Mouse (Mus musculus) hindbrain, embryonic 13.5 days (tissue): ENCODE results near the gene Gm10912. TPM values are rescaled to one million over a fixed set of nuclear protein-coding genes. Genes with fewer than 3 reads are reported as not detected.
"Not testable (repeated sequence)": the region's sequence is repeated elsewhere in the genome, so short reads cannot be mapped to it uniquely, and the experiment has no call there.

ENCODE experiments used
- ATAC-seq: fragments of 200-750 bp; cut with Nextera tagmentation; 2 replicates; pipeline ENCODE4 v1.8.0; 2017; ENCODE audit warnings: moderate TSS enrichment; ENCODE audit not compliant: low FRiP score
- H3K27ac ChIP-seq: fragments of 300-500 bp; sonication (generic); 2 replicates; pipeline ENCODE4 v1.5.1; 2015; ENCODE audit warnings: inconsistent platforms, mild to moderate bottlenecking, moderate library complexity
- H3K27me3 ChIP-seq: fragments of 300-500 bp; sonication (generic); 2 replicates; pipeline ENCODE4 v1.6.1; 2015; ENCODE audit warnings: mild to moderate bottlenecking, inconsistent platforms
- H3K36me3 ChIP-seq: fragments of 300-500 bp; sonication (generic); 2 replicates; pipeline ENCODE4 v1.6.1; 2015; ENCODE audit warnings: mild to moderate bottlenecking, inconsistent platforms
- H3K4me1 ChIP-seq: fragments of 300-500 bp; sonication (generic); replicated peaks from 2 replicates; pipeline ENCODE4 v1.6.1; 2015; ENCODE audit warnings: inconsistent platforms
- H3K4me2 ChIP-seq: fragments of 300-500 bp; sonication (generic); 2 replicates; pipeline ENCODE4 v1.6.1; 2015; ENCODE audit warnings: inconsistent platforms, mild to moderate bottlenecking, moderate library complexity
- H3K4me3 ChIP-seq: fragments of 300-500 bp; sonication (generic); 2 replicates; pipeline ENCODE4 v1.5.1; 2015; ENCODE audit warnings: mild to moderate bottlenecking, inconsistent platforms
- H3K9ac ChIP-seq: fragments of 300-500 bp; sonication (generic); 2 replicates; pipeline ENCODE4 v1.6.1; 2015; ENCODE audit warnings: mild to moderate bottlenecking, inconsistent platforms
- H3K9me3 ChIP-seq: fragments of 300-500 bp; sonication (generic); 2 replicates; pipeline ENCODE4 v1.6.1; 2016; ENCODE audit warnings: inconsistent platforms
- WGBS: fragments of 180-500 bp; shearing (Covaris S2); methylation state at CpG from one replicate; pipeline ENCODE4 v1.1.7; 2015; 5-methylcytosine and 5-hydroxymethylcytosine counted together
- polyA plus RNA-seq: library from polyadenylated mRNA; unstranded; fragments of >200 nt; fragmentation: Nextera tagmentation; extraction: Ambion mirVana; gene quantifications from 2 replicates; pipeline ENCODE4 v1.2.1, GENCODE M21; 2015

Gm10912 gene
- polyA plus RNA-seq, 1 experiment from 2014 or later = not detected

DNA sequence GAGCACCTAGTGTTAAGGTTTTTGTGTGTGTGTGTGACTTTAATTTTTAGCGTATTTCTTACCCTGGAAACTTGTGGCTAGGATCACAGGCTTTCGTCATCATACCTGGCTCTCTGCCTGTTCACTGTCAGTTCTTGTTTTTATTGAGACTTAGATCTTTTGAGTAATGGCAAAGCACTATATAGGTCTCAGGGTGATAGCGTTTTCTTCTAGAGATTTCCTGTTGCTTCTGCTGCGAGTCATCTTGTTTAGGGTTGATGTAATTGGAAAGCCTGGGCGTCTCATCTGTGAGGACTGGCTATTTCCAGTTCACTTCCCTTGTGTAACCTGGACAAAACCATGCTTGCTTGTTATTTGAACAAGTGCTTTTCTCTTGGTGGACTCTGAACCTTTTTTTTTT, 24.0 kb upstream of the Gm10912 start:
- Histone ChIP-seq H3K4me2 (no peak overlapping the region), H3K4me3 (no peak overlapping the region), H3K9me3 (no peaks in the 10 kb centered on the region), H3K4me1 (no peaks in the 10 kb centered on the region), H3K27me3 (no peaks in the 10 kb centered on the region), H3K9ac (no peak overlapping the region), H3K27ac (no peak overlapping the region), H3K36me3 (peaks cover 41% of the 10 kb centered on the region)
- no peak for ATAC-seq
- WGBS = 86% methylated on average over 5 of the region's 5 CpGs

DNA sequence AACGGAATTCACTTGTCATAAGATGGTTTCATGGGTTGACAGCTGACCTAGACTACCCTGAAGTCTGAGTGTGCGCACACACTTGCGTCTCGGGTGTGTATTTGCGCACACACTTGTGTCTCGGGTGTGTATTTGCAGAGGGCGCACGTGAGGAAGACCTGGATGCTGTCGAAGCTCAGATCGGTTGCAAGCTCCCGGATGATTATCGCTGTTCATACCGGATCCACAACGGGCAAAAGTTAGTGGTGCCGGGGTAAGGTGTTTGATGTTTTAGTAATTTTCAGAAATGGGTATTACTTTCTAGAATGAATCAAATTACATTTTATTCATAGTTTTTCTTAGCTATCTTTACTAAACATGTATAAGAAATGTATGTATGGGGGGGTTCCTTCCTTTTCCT, 22.9 kb upstream of the Gm10912 start:
- Histone ChIP-seq H3K9me3 (no peaks in the 10 kb centered on the region), H3K4me1 (no peaks in the 10 kb centered on the region), H3K4me2 (no peak overlapping the region), H3K27me3 (no peaks in the 10 kb centered on the region), H3K27ac (no peak overlapping the region), H3K36me3 (peaks cover 36% of the 10 kb centered on the region), H3K4me3 (no peak overlapping the region), H3K9ac (no peak overlapping the region)
- ATAC-seq = no peak
- WGBS = 92% methylated on average over 15 of the region's 15 CpGs

DNA sequence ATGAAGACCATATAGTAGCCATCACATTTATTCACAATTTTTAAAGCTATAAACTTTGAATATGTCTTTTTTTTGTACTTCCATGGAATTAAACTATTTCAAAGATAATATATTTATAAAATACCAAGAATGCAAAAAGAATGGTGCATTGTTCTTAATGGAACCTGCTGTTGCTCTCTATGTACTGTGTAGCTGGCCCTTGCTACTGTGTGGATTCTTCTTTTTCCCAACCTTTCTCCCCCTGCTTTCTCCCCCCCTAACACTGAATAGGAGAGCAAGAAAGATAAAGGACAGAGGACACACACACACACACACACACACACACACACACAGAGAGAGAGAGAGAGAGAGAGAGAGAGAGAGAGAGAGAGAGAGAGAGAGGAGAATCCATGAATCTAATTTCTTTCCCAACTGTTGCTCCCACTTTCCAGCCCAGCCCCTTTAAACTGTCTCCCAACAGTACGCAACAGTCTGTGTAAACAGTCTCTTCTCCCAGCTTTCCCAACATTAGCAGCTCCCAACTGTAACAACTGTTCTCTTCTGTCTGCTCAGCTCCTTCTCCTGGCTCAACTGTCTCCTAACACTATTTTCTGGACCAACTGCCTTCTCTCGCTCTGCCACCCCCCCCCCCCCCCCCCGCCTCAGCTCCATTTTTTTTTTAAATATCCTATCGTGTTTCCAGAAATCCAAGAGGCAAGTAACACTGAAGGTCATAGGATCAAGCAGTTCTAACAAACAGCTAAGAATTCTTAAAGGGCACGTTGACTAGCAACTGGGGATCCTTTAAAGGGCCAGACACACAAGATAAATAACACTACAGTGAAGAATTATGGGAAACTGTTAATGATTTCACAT, 21.8 kb upstream of the Gm10912 start:
- Histone ChIP-seq H3K4me2 (no peak overlapping the region), H3K27me3 (no peaks in the 10 kb centered on the region), H3K4me1 (no peaks in the 10 kb centered on the region), H3K9ac (no peak overlapping the region), H3K27ac (no peak overlapping the region), H3K9me3 (no peaks in the 10 kb centered on the region), H3K36me3 (peaks cover 42% of the 10 kb centered on the region), H3K4me3 (no peak overlapping the region)
- 32% methylated on average over 4 of the region's 5 CpGs for WGBS
- no peak for ATAC-seq

DNA sequence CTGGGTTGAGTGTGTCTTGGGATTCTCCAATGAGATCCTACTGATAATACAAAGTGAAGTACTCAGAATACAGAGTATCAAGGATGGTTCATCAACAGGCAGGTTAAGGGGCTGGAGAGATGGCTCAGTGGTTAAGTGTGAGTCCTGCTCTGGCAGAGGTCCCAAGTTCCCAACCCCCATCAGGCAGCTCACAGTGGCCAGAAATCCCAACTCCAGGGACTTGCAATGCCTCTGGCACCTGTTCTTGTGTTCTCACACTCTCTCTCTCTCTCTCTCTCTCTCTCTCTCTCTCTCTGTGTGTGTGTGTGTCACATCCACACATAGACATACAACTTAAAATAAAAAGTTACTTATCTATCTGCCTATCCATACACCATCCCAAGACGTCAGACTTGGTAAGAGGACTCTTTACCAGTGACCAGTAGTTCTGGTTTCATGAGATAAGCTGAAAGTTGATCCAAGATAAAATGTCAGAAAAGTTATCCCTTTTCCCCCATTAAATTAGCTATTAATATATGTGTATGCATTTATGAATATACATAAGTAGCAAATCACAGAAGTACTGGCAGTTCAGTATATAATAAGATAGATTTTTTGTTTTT, 21.0 kb upstream of the Gm10912 start:
- H3K9me3 ChIP-seq = no peaks in the 10 kb centered on the region
- H3K4me1 ChIP-seq = no peaks in the 10 kb centered on the region
- no peak overlapping the region for H3K4me2 ChIP-seq
- no peaks in the 10 kb centered on the region for H3K27me3 ChIP-seq
- H3K9ac ChIP-seq = no peak overlapping the region
- peaks cover 40% of the 10 kb centered on the region for H3K36me3 ChIP-seq
- no peak overlapping the region for H3K4me3 ChIP-seq
- no peak for ATAC-seq
- H3K27ac ChIP-seq = no peak overlapping the region
- WGBS = 90% methylated on average over 1 of the region's 1 CpGs

DNA sequence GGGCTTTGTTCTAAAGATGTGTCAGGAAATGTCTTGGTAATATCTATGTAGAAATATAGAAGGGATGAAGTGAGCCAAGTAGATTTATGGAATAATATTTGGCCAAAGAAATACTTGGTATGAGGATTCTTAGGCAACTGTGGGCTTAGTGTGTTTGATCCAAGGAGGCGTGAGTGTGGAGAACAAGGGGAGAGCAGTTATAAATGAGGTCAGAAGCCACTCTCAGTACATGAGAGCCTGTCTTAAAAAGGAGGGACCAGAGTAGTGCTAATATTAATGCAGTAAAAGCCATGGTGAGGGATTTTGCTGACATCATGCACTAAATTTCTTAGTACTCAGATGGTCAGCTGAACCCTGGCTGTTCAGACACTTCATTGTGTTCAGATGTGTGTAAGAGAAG, 7.2 kb upstream of the Gm10912 start:
- ATAC-seq = no peak
- Histone ChIP-seq H3K4me3 (no peak overlapping the region), H3K4me2 (no peak overlapping the region), H3K27me3 (no peaks in the 10 kb centered on the region), H3K36me3 (peaks cover 53% of the 10 kb centered on the region), H3K4me1 (no peaks in the 10 kb centered on the region), H3K9ac (no peak overlapping the region), H3K9me3 (no peaks in the 10 kb centered on the region), H3K27ac (no peak overlapping the region)
- 85% methylated on average over 1 of the region's 1 CpGs for WGBS

DNA sequence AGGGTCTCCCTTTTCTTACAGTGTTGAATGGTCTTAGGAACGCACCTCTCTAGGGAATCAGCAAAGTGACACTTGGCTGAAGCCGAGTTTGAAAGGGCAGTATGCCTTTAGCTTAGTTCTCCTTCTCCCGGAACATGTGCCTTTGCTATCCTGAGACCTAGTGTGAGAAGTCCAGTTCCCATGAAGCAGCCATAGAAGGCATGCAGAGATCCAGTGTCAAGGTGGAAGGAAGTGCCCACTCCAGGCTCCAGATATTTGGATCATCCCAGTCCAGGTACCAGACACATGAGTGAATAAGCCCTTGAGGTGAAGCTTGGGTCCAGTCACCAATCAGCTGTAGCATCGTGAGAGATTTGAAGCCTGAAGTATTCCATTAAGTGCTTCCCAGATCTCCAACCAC, 6.7 kb upstream of the Gm10912 start:
- no peak for ATAC-seq
- Histone ChIP-seq H3K9ac (no peak overlapping the region), H3K27me3 (no peaks in the 10 kb centered on the region), H3K4me2 (no peak overlapping the region), H3K4me1 (no peaks in the 10 kb centered on the region), H3K4me3 (no peak overlapping the region), H3K27ac (no peak overlapping the region), H3K36me3 (peaks cover 47% of the 10 kb centered on the region), H3K9me3 (no peaks in the 10 kb centered on the region)
- 94% methylated on average over 4 of the region's 4 CpGs for WGBS

DNA sequence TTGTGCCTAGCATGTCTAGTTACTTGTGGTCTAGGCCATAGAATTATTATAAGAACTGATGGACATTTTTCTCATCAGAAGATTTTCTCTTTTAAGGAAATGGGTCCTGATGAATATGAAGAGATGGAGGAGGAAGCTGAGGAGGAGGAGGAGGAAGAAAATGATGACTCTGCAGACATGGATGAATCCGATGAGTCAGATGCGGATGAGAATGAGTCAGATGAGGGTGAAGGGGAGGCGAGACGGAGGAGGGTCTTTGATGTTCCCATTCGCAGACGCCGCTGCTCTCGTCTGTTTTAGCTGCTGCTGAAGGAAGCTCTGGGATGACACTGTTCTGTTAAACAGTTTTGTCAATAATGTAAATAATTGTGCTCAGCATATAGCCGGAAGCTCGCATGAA, 5.8 kb upstream of the Gm10912 start:
- Histone ChIP-seq H3K9me3 (no peaks in the 10 kb centered on the region), H3K4me1 (no peaks in the 10 kb centered on the region), H3K36me3 (peaks cover 39% of the 10 kb centered on the region), H3K4me3 (no peak overlapping the region), H3K9ac (no peak overlapping the region), H3K4me2 (no peak overlapping the region), H3K27me3 (no peaks in the 10 kb centered on the region), H3K27ac (no peak overlapping the region)
- WGBS = 82% methylated on average over 10 of the region's 10 CpGs
- ATAC-seq = no peak

DNA sequence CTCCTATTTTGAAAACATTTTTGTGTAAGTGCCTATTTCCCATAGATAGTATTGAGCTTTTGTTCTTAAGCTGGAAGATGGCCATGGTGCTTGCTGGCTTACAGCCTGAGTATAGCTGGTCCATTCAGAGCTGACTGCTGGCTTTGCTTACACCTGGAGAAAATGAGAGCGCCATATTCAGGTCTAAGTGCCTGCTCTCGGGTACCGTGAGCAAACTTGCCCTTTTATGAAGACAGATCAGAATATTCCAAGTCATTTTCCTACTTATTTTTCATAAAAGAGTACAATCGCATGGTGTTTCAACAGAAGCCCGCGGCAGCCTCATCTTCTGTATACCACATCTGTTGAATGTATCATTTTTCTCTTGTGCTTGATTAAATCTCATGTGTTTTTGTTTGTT, 4.6 kb upstream of the Gm10912 start:
- Histone ChIP-seq H3K4me1 (no peaks in the 10 kb centered on the region), H3K9ac (no peak overlapping the region), H3K4me3 (no peak overlapping the region), H3K27me3 (no peaks in the 10 kb centered on the region), H3K27ac (no peak overlapping the region), H3K36me3 (peaks cover 31% of the 10 kb centered on the region), H3K9me3 (no peaks in the 10 kb centered on the region), H3K4me2 (no peak overlapping the region)
- ATAC-seq = no peak
- 95% methylated on average over 6 of the region's 6 CpGs for WGBS

DNA sequence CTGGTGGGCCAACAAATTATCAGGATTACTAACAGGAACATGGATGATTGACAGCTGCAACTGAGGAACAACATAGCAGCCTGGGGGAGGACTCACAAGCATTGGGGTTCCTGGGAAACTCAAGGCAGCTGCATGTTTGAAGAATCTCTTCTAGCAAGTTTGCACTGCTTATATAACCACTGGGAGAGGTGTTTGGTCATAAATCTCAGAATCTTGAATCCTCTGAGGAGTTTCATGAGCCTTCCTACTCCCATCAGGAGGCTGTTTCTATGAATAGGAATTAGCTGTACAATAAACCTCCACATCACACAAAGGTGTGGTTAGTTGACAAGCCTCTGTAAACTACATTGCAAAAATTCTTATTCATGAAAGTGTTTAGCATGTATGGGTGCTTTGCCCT, 3.0 kb upstream of the Gm10912 start:
- Histone ChIP-seq H3K9ac (no peak overlapping the region), H3K9me3 (no peaks in the 10 kb centered on the region), H3K4me1 (no peaks in the 10 kb centered on the region), H3K4me2 (no peak overlapping the region), H3K36me3 (peaks cover 31% of the 10 kb centered on the region), H3K4me3 (no peak overlapping the region), H3K27me3 (no peaks in the 10 kb centered on the region), H3K27ac (no peak overlapping the region)
- ATAC-seq = no peak

DNA sequence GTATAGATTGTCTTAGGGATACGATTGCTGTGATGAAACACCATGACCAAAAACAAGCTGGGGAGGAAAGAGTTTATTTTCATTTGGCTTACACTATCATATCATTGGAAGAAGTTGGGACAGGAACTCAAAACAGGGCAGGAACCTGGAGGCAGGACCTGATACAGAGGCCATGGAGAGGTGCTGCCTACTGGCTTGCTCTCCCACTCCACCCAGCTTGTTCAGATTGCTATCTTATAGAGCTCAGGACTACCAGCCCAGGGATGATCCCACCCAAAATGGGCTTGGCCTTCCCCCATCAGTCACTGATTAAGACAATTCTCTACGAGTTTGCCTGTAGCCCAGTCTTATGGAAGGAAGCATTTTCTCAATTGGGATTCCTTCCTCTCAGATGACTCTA, 1.5 kb upstream of the Gm10912 start:
- H3K9me3 ChIP-seq = no peaks in the 10 kb centered on the region
- no peak overlapping the region for H3K9ac ChIP-seq
- H3K27ac ChIP-seq = no peak overlapping the region
- no peak for ATAC-seq
- H3K36me3 ChIP-seq = peaks cover 24% of the 10 kb centered on the region
- WGBS = 91% methylated on average over 2 of the region's 2 CpGs
- H3K27me3 ChIP-seq = no peaks in the 10 kb centered on the region
- no peak overlapping the region for H3K4me2 ChIP-seq
- H3K4me3 ChIP-seq = no peak overlapping the region
- no peaks in the 10 kb centered on the region for H3K4me1 ChIP-seq

DNA sequence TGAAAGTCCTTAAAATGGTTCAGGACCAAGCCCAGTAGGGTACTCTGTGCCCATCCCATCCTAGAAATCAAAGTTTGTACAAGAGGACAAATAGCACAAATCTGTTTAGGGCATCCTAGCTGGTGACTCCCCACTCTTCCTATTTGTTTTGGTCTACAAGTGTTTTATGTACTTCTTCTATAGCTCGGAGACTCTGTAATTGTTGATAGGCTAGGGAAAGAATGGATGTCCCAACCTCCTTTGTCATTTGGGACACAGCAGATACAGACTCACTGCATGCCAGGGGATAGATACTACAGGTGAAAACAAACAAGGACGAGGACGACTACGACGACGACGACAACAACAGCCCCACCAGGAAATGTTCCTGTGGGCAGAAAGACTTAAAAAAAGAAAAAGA, 2.8 kb downstream of the Gm10912 start, which contains the start of gene Gm10799:
Gm10799 (minus strand) TSS at position 101 of the 400 bp plus-strand sequence.
- not testable (repeated sequence) for H3K27ac ChIP-seq, H3K4me2 ChIP-seq, H3K27me3 ChIP-seq, H3K4me1 ChIP-seq, H3K9me3 ChIP-seq, ATAC-seq, H3K4me3 ChIP-seq, H3K9ac ChIP-seq, H3K36me3 ChIP-seq
- WGBS = 82% methylated on average over 7 of the region's 7 CpGs

DNA sequence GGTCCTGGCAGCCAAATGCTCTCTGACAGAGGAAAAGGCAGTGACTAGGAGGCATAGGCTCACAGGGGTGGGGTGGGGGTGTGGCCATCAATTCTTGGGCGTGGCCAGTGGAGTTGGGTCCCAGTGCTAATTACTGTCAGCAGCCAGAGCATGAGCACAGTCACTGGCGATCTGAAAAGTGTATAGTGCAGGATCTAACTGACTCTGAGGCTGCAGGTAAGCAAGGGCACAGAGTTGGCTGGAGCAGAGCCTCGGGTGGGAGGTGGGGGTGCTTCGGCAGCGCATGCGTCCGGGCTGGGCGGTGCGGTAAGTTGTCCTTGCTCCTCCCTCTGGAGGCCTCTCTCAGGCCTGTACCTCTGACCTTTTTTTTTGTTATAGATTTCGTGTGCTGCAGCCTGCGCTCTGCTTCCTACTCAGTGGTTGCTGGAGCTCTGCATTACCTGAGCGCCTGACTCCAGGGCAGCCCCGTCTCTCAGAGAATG, 4.1 kb downstream of the Gm10912 start, which contains the start of gene Cd59b:
Cd59b (plus strand) TSS at position 146 of the 482 bp plus-strand sequence.
- no peaks in the 10 kb centered on the region for H3K9me3 ChIP-seq
- H3K27me3 ChIP-seq = no peaks in the 10 kb centered on the region
- no peak within 1 kb of the TSS for H3K27ac ChIP-seq
- H3K9ac ChIP-seq = peak within 1 kb of the TSS; percentile 39; the same call in 1 of the 2 replicates
- WGBS = 10% methylated on average over 13 of the region's 13 CpGs
- H3K4me3 ChIP-seq = peak within 1 kb of the TSS; percentile 37
- H3K36me3 ChIP-seq = no peaks in the 10 kb centered on the region
- peak; percentile 72 for ATAC-seq
- H3K4me2 ChIP-seq = peak within 1 kb of the TSS; percentile 61
- peaks cover 4% of the 10 kb centered on the region for H3K4me1 ChIP-seq

DNA sequence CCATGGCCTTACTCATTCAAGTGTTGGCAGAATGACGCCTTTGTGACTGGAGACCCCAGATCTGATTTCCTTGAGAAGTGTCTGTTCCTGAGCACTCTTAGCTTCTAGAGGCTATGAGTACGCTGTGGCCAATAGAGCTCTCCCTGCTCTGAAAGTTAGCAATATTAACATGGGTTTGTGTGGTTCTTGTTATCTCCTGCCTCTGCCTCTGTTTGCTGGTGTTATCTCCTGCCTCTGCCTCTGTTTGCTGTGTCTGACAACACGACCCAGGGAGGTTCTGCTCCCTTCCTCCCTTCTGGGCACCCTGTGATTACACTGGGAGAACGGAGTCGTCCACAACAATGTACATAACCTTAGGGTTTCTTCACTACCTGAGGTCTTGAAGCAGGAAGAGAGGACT, 12.7 kb downstream of the Gm10912 start:
- not testable (repeated sequence) for H3K27me3 ChIP-seq, H3K9ac ChIP-seq, H3K4me3 ChIP-seq, H3K9me3 ChIP-seq, H3K36me3 ChIP-seq, ATAC-seq, H3K27ac ChIP-seq, H3K4me2 ChIP-seq, H3K4me1 ChIP-seq
- WGBS = 86% methylated on average over 5 of the region's 5 CpGs
